Mouse (Mus musculus) heart, postnatal 25 days (tissue): ENCODE measurements around the gene Chrna1. TPM values are rescaled to one million over a fixed set of nuclear protein-coding genes. Genes with fewer than 3 reads are reported as not detected.

ENCODE experiments used
- DNase-seq: peaks from one replicate; pipeline ENCODE4 v3.0.0; 2022; ENCODE audit warnings: low spot score
- intact Hi-C: fragments of 180-260 bp; cut with DNase I; formaldehyde crosslinking; loops from one replicate; pipeline ENCODE4 v1.15.1; 2025
- total RNA-seq, 2 experiments: library from RNA; stranded (reverse); gene quantifications; 2 replicates each; pipeline ENCODE4 v1.2.3; 2021

Gene Chrna1
- total RNA-seq, result under 1 TPM in 1 of 2 experiments, not detected in 1; 0.06 TPM

DNA sequence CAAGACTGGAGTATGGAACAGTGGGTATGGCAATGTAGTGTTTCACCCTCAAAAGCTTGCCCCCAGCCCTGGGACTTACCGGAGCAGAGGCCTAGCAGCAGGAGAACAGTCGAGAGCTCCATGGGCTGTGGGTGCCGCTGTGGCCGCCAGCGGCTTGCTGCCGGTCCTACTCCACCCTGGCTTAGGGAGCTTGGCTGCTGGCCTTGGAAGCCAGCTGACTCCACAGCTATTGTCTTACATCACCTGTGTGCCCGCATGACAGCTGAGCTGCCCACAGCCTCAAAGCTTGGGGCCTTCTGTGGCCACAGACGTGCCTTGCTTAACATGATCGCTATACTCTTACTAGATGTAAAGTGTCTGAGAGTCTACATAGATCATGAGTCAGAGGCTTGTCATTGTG is at the start of gene Chrna1:
Chrna1 (minus strand) TSS at position 173 of the 400 bp plus-strand sequence.
- intact Hi-C loops, result loop anchor here (5.0 kb wide), 2 partner anchors 167 to 1092 kb away; no protein-coding TSS in a partner anchor

DNA sequence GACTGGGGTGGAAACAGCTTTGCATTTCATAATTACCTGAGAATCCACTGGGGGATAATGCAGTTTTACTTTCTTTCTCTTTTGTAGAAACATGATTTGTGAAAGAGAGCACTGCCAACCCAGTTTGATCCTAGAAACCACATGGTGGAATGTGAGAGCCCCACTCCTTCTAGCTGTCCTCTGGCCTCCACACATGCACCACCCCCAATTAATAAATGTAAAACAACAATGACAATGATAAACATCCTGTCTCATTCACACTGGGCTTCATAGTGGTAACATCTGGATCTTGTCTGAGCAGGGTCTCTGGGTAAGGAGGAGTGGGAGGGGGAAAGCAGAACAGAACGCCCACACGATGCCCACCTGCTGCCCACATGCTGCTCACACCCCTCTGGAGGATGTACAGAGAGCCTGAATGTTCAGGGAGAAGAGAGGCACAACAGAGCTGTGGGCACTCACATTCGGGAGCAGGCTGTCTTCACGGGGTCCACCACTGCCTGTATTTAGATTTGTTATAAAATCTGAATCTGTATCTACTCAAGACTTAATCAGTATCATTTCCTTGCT is 38.4 kb upstream of the Chrna1 start:
- intact Hi-C loops, result no loop called here
- no peak for DNase-seq

More for the DNA sequence above, at the start of gene Chrna1:
- DNase-seq, result no peak

DNA sequence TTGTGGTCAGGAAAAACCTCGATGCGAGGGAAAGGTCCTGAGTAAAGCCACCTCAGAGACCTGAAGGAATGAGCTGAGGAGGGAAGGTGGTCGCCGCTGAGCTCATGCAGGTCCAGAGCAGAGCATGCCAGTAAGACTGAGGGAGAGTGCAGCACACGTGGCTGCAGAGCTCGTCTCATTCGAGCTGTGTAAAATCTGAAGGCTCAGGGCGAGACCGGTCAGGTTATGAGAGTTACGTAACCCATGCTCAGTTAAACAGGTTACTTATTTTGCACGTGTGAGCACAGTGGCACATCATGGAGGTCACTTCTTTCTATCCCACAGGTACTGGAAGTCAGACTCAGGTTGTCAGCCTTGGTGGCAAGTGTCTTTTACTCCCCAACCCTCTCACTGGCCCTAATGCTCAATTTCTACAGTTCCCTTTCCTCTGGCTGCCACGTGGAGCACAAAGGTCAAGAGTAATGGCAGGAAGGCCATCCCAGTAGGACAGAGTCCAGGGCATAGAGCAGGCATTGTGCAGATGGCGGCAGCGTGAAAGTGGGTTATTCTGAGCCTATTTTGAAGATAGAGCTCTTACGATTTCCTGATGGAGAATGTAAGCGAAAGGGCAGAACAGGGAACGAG is 36.4 kb upstream of the Chrna1 start:
- DNase-seq, result no peak
- intact Hi-C loops, result no loop called here

DNA sequence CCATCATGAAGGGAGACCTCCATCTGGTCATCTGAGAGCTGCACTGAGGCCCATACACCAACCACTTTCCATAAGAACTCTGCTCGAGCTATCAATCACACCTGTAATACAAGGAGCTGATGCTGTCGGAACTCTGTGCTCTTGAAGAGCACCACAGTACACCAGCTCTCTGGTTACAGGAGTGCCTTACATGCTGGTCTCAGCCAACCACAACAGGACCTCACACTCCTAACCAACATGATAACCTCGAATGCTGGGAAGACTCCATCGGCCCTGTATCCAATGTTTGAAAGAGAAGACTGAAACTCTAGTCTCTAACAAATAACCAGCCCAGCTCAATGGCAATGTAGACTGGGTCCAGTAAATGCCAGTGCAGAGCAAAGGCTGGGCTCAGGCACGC is 35.3 kb upstream of the Chrna1 start:
- intact Hi-C loops, result no loop called here
- no peak for DNase-seq

DNA sequence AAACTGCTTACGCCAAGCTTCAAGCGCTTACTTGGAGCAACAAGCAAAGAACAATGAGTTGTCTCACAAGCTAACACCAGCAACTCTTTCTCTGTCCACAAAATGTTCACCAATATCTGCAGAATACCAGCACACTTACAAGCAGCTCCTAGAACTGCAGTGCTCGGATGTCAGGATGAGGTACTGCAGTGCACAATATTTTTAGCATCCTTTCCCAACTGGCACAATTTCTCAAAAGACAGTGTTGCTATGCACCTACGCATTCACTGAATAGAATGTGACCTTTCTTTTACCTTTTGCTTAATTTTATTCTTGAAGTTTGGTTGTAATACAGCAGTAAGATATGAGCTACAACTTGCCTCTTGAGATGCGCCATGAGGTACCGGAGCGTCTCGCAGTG is 34.2 kb upstream of the Chrna1 start:
- no peak for DNase-seq
- intact Hi-C loops, result no loop called here

DNA sequence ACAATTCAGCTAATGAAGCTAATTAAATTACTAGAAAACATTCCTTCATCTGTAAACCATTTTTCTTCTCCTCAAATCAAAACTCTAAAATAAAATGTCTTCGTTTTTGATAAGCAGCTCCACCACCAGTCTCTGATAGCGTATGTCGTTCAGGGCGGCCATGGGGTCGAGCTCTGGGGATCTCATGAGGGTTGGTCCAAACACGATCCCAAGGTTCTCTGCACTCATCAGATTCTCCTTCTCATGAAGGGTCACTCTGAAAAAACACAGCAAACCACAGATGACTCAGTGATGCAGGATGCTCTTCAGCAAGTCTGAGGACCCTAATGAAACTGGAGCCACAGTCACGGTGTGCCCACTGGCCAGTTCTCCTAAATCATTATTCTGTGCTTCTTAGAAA is 32.8 kb upstream of the Chrna1 start:
- intact Hi-C loops, result no loop called here

DNA sequence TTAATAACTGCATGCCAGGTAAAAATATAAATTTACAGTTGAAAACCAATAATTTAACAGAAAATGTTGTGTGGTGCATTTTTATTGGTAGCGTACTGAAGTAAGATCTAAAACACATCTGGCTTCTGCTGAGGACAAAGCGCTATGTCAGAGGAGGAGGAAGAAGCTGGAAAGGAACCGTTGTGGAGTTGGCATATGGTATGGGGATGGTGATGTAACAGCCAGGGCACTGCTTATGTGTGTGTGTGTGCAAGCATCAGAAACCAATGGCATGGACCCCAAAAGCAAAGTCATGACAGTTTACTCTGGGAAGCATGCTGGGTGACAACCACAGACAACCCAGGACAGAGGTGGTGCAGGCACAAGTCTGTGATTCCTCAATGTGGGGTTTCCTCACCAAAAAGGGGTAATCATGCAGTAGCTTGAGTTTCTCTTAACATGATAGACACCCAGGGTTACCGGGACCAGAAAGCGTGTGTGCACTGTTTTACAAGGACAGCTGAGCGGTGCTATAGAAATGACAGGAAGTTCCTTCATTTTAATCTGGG is 32.3 kb upstream of the Chrna1 start:
- intact Hi-C loops, result no loop called here
- no peak for DNase-seq

More for the DNA sequence above, 32.8 kb upstream of the Chrna1 start:
- no peak for DNase-seq

DNA sequence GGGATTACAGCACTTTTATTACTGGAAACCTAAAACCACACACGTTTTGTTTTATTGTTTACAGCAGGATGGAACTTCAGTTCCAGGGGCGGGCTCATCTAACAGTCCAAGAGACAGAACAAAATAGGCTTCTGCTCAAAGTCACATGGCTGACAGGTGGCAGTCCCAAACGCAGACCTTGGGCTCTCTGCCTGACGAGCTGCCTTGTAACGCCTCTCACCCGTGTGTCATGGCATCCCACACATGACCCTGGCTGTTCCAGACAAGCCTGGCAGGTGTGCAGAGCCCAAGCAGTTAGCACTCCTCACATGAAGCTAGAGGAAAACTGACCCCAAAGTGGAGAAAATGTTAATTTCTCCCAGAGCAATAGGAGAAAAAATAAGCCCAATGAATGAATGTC is 31.7 kb upstream of the Chrna1 start:
- DNase-seq, result no peak
- intact Hi-C loops, result no loop called here

DNA sequence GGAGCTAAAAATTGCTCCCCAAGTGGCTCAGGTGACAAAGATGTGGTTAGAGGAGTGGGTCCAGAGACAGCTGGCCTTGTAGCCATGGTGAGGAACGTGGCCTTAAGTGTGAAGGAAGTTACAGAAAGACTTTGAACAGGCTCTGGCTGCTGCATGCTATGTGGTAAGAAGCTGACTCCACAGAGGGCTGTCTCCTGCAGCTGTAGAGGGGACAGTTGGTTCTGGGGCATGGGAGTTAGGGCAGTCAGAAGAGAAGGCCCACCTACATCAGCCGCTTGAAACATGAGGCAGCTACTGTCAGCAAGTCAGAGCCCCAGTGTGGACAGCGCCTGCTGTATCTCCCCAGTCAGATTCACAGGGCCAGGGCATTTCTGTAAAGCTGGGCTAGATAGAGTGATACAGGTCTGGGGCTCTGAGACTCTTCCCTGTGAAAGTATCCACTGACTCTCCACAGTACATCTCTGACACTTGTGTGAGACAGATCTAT is 29.6 kb upstream of the Chrna1 start:
- intact Hi-C loops, result no loop called here
- no peak for DNase-seq

DNA sequence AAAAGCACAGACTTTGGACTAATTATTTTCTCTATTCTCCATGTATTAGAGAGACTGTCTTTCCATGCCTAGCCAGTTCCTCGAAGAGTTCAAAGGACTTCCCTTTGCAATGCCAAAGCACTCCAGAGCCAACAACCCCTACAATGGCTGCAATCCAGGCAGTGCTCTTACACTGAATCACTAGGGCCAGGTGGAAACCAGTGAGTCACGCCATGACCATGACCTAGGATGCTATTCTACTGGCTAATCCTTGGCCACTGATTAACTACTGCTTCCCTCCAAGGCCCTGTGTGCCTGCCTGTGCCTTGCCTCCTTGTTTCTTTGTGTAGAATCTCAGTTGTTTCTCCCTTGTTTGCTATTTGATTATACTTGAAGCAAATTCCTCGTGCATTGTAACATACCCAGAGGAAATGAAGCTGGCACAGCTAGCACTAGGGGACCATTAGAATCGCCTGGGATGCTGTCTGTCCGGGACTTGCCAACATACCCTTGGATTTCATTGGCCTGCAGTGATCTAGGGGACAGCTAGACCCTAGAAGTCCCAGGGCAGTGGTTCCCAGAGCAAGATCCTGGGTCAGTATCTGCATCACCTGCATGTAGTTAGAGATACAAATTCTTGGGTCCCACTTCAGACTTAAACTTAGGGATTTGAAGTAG is 29.1 kb upstream of the Chrna1 start:
- intact Hi-C loops, result no loop called here
- DNase-seq, result no peak

DNA sequence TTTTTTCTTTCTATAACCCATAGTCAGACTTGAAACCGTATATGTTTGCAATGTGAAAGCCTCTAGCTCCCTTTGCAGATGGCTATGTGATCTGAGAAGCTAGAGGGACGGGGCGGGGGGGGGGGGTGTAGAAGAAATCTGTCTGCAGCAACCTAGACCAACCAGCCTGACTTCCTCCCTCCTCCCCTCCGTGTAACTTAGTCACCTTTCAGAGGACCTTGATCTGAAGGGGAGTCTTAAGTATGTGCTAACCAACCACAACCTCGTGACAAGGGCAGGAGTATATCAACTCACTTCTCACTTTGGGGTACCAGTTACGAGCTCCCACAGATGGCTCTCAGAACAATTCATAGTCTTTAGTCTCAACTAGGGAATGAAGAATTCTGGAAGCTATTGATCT is 28.3 kb upstream of the Chrna1 start:
- no peak for DNase-seq
- intact Hi-C loops, result no loop called here

DNA sequence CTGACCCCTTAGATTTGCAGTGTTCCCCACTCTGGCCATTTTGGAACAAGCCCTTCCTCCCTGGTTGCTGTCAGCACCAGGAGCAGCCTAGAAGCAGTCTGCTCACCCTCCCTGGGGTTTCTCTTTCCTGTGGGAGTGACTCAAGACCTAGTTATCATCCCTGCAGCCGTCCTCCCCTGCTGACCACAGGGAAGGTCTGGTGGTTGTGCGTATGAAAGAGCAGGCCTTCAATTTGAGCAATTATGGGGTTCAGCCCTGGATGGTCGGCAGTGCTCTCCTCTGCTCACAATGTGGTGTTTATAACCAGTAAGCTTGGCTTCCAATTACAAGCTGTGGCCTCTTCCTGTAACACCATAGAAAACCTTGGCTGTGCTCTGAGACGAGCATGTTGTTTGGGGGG is 27.5 kb upstream of the Chrna1 start:
- DNase-seq, result no peak
- intact Hi-C loops, result no loop called here

DNA sequence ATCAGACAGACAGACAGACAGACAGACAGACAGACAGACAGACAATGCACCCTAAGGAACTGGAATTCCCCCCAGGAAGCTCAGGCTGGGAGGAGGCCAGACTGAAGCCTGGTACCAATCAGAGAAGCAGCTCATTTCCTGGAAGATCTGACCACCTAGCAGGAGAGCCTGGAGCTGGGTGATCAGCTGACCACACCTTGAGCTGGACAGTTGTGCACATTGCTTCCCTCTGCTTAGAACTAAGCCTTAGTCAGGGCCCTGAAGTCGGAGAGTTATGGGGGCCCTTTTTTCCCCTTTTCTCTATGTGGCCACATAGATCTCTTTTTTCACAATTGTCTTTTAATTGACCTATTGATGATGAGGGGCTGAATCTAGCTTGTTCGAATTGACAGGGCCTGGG is 27.0 kb upstream of the Chrna1 start:
- intact Hi-C loops, result no loop called here
- DNase-seq, result no peak

DNA sequence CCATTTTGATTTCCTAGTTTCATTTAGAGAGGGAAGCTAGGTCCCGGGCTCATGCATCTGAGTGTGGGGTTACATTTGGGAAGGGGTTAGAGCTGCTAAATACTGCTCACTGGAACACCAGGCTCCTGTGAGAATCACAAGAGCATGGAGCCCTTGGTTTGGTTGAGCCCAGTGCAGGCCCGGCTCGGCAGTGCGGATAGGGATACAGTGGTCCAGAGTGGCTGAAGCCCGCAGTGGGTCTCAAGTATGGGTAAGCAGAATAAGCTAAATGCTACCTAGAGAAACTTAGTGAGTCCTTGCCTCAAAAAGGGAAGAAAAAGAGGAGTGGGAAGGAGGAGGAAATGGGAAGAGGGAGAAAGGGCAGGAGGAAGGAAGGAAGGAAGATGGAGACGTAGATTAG is 26.5 kb upstream of the Chrna1 start:
- intact Hi-C loops, result no loop called here
- DNase-seq, result no peak

DNA sequence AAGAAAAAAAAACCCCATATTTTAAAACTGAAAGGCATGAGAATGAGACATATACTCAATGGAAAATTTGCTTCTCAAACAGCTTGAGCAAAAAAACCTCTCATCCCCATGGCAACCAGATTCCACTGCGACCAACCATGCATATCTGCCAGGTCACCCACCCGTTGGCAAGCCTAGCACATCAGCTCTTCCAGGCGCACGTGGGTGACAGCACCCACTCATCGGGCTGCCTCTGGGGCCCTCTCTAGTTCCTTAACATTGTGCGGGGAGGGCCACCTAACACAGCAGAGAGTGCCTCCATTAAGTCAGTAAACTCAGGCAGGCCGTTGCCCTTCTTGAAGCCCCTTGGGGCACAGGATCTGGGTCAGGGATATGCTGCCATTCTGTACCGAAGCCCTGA is 24.9 kb upstream of the Chrna1 start:
- intact Hi-C loops, result no loop called here
- no peak for DNase-seq

DNA sequence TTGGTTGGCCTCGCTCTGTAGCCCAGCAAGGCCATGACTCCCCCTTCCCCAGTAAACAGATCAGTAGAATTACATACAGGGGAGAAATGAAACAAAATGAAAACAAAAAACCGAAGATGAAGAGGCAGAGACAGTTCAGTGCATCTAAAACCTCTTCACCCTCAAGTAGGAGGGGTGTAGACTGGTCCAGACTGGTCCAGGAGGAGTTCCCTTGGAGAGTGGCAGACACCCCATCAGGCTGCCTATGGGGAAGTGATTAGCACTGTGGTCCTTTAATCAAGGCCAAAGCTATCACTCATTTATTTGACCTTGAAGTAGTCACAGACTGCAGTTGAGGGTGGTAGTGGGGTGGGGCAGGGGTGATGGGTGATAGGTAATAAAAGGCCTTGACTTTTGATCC is 24.4 kb upstream of the Chrna1 start:
- DNase-seq, result no peak
- intact Hi-C loops, result no loop called here

DNA sequence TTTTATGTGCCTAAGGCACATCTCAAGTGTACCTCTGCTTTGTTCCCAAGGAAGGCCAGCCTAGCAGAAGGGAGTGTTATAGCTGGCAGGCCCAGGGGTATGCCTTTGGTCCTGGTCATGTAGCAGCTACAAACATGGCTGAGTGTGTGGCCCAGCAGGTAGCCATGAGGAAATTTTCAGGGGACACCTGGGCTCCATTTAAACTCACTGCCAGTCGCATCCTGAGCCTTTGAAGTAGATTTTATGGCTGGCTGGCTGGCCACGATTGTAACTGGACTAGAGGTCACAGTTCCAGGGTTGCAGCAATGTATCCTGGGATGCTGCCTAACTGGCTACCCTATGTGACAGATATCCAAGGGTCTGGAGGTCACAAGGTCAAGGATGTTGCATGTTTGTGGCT is 20.5 kb upstream of the Chrna1 start:
- intact Hi-C loops, result no loop called here
- DNase-seq, result no peak

DNA sequence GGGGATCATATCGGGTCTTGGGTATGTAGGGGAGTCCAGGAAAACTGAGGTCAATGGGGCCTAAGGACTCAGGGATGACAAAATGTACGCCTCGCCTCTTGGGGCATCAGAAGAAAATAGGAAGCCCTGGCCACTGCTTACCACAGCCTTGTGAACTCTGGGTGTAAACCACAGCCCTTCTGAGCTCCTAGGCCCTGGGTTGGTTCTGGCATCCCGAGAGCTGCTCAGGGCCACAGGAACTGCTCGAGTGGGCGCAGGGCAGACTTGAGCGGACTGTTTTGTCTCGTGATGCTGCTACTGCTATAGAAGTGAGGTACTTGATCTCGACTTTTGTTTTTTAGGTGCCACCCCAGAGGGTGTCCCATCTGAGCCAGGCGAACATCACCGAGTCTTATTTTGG is 17.6 kb upstream of the Chrna1 start:
- DNase-seq, result no peak
- intact Hi-C loops, result no loop called here

DNA sequence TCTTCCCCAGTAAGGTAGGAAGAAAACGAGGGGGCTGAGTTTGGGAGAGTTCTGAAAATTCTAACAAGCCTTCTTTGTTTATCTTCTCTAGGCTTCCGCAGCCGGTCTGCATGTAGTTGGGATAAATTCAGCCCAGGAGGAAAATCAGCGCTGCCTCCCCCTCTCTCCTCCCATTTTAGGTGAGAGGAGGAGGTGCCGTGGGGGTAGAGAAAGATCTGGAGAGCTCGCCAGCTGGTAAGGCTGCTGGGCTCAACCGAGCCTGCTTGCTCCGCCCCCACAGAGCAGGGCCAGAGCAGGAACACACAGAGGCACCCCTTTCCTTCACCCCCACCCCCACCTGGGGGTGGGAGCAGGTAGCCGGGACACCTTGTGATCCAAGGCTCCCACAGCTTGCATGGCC is 16.6 kb upstream of the Chrna1 start:
- DNase-seq, result no peak
- intact Hi-C loops, result no loop called here

DNA sequence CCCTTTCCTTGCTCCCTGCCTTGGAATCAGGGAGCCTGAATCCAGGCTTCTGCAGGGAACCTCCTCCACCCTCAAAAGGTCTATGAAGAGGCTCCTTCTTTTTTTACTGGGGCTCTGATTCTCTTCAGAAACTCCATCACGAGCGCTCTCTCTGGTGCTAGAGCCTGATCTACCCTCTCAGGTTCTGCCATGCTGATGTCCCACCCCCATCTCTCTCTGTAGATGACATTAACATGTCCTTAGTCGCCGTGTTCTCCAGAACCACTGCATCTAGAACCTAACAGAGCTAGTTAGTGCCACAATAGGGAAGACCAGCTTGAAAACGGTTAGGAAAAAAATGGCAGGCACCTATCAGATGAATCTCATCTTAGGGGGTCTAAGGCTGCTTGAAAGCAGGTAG is 16.2 kb upstream of the Chrna1 start:
- intact Hi-C loops, result no loop called here
- DNase-seq, result no peak

DNA sequence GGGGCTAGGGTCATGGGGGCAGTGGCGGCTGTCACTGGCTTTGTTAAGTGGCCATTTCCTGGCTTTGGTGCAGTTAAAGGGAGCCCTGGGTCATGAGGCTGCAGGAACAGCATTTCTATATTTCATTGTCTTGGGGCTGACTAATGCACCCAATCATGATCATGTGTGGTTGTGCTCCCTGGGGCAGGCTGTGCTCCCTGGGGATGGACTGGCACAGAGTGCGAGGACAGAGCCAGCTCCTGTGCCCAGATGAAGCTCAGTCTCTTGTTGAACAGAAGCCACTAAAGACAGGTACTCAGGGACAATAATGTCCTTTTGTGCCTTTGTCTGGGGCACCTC is 12.9 kb upstream of the Chrna1 start:
- intact Hi-C loops, result no loop called here

More for the DNA sequence above, 12.9 kb upstream of the Chrna1 start:
- no peak for DNase-seq
